Mouse (Mus musculus) testis, postnatal 14 days (tissue): Measurements from ENCODE around the gene Prmt7.
A peak's percentile ranks its signal among the peaks of the same experiment; 100 is the strongest.

ENCODE experiments used
- DNase-seq: peaks from one replicate; pipeline ENCODE4 v3.0.0; 2021; ENCODE audit warnings: low spot score

Prmt7 gene

GRCm38 (mm10) chr8:106219620-106220019 is 8.9 kb downstream of the Prmt7 start:
- DNase-seq = no peak

GRCm38 (mm10) chr8:106226589-106226988 is 15.9 kb downstream of the Prmt7 start:
- no peak for DNase-seq

- DNase-seq = no peak
Measured at GRCm38 (mm10) chr8:106231536-106231935, 20.8 kb downstream of the Prmt7 start.

GRCm38 (mm10) chr8:106232751-106233150 is 22.0 kb downstream of the Prmt7 start:
- no peak for DNase-seq

- DNase-seq = no peak
Measured at GRCm38 (mm10) chr8:106234567-106235261, 24.0 kb downstream of the Prmt7 start.

- peak; percentile 56 for DNase-seq
Measured at GRCm38 (mm10) chr8:106237106-106237505, 26.4 kb downstream of the Prmt7 start.

GRCm38 (mm10) chr8:106250186-106250585 is 39.5 kb downstream of the Prmt7 start:
- DNase-seq = no peak

GRCm38 (mm10) chr8:106258169-106258568 is 47.4 kb downstream of the Prmt7 start:
- DNase-seq = no peak

GRCm38 (mm10) chr8:106259579-106260255 is 49.0 kb downstream of the Prmt7 start:
- DNase-seq = no peak

GRCm38 (mm10) chr8:106260894-106261293 is 50.2 kb downstream of the Prmt7 start:
- no peak for DNase-seq

- peak; percentile 32 for DNase-seq
Measured at GRCm38 (mm10) chr8:106262343-106262742, 51.6 kb downstream of the Prmt7 start.

- DNase-seq = no peak
Measured at GRCm38 (mm10) chr8:106263928-106264327, 53.2 kb downstream of the Prmt7 start.

- no peak for DNase-seq
Measured at GRCm38 (mm10) chr8:106265398-106265797, 54.7 kb downstream of the Prmt7 start.

GRCm38 (mm10) chr8:106268710-106269346 is 58.1 kb downstream of the Prmt7 start:
- no peak for DNase-seq

GRCm38 (mm10) chr8:106270804-106271203 is 60.1 kb downstream of the Prmt7 start:
- no peak for DNase-seq

- DNase-seq = no peak
Measured at GRCm38 (mm10) chr8:106271378-106271777, 60.6 kb downstream of the Prmt7 start.

- DNase-seq = no peak
Measured at GRCm38 (mm10) chr8:106273468-106273867, 62.7 kb downstream of the Prmt7 start.

GRCm38 (mm10) chr8:106276709-106277317 is 66.1 kb downstream of the Prmt7 start:
- no peak for DNase-seq

- no peak for DNase-seq
Measured at GRCm38 (mm10) chr8:106278367-106279042, 67.8 kb downstream of the Prmt7 start.

GRCm38 (mm10) chr8:106280154-106280553 is 69.4 kb downstream of the Prmt7 start:
- DNase-seq = no peak

GRCm38 (mm10) chr8:106280844-106281243 is 70.1 kb downstream of the Prmt7 start:
- no peak for DNase-seq

GRCm38 (mm10) chr8:106287445-106287844 is 76.7 kb downstream of the Prmt7 start:
- DNase-seq = no peak
